Mouse (Mus musculus) intestine, embryonic 15.5 days (tissue): Measurements from ENCODE around the gene Gmpr. TPM values are rescaled to one million over a fixed set of nuclear protein-coding genes. Genes with fewer than 3 reads are reported as not detected.

ENCODE experiments used
- ATAC-seq: fragments of 200-750 bp; cut with Nextera tagmentation; 2 replicates; pipeline ENCODE4 v1.8.0; 2017; ENCODE audit warnings: moderate TSS enrichment, moderate library complexity
- H3K27ac ChIP-seq: fragments of 300-500 bp; sonication (generic); 2 replicates; pipeline ENCODE4 v1.5.1; 2015; ENCODE audit warnings: mild to moderate bottlenecking, inconsistent platforms
- H3K27me3 ChIP-seq: fragments of 300-500 bp; sonication (generic); replicated peaks from 2 replicates; pipeline ENCODE4 v1.6.1; 2015; ENCODE audit warnings: inconsistent platforms
- H3K36me3 ChIP-seq: fragments of 300-500 bp; sonication (generic); 2 replicates; pipeline ENCODE4 v1.6.1; 2015; ENCODE audit warnings: inconsistent platforms
- H3K4me1 ChIP-seq: fragments of 300-500 bp; sonication (generic); replicated peaks from 2 replicates; pipeline ENCODE4 v1.6.1; 2015; ENCODE audit warnings: inconsistent platforms
- H3K4me2 ChIP-seq: fragments of 300-500 bp; sonication (generic); replicated peaks from 2 replicates; pipeline ENCODE4 v1.6.1; 2015; ENCODE audit warnings: mild to moderate bottlenecking, inconsistent platforms
- H3K4me3 ChIP-seq: fragments of 300-500 bp; sonication (generic); replicated peaks from 2 replicates; pipeline ENCODE4 v1.5.1; 2015; ENCODE audit warnings: inconsistent platforms
- H3K9ac ChIP-seq: fragments of 300-500 bp; sonication (generic); 2 replicates; pipeline ENCODE4 v1.6.1; 2015; ENCODE audit warnings: inconsistent platforms
- H3K9me3 ChIP-seq: fragments of 300-500 bp; sonication (generic); 2 replicates; pipeline ENCODE4 v1.6.1; 2016; ENCODE audit warnings: inconsistent platforms
- WGBS: fragments of 180-500 bp; shearing (Covaris S2); methylation state at CpG from one replicate; pipeline ENCODE4 v1.1.7; 2015; 5-methylcytosine and 5-hydroxymethylcytosine counted together
- polyA plus RNA-seq: library from polyadenylated mRNA; unstranded; fragments of >200 nt; fragmentation: Nextera tagmentation; extraction: Ambion mirVana; gene quantifications from 2 replicates; pipeline ENCODE4 v1.2.1, GENCODE M21; 2015

Gmpr gene
- 26.9 and 28.7 TPM in 2 replicates for polyA plus RNA-seq

- Histone ChIP-seq H3K4me3 (peak within 1 kb of the TSS; percentile 61), H3K9ac (peak within 1 kb of the TSS; percentile 59), H3K9me3 (no peaks in the 10 kb centered on the region), H3K27ac (peak within 1 kb of the TSS; percentile 73), H3K27me3 (no peaks in the 10 kb centered on the region), H3K36me3 (no peaks in the 10 kb centered on the region), H3K4me1 (peaks cover 21% of the 10 kb centered on the region), H3K4me2 (peak within 1 kb of the TSS; percentile 97)
- WGBS = under 1% methylated on average over 63 of the region's 63 CpGs
- ATAC-seq = peak; percentile 90
Observed at GRCm38 (mm10) chr13:45507274-45508229, at the start of gene Gmpr. TSS of gene Gmpr (plus strand) at chr13:45507444.

GRCm38 (mm10) chr13:45457459-45457858, 49.8 kb upstream of the Gmpr start:
- no peak for ATAC-seq
- WGBS = 66% methylated on average over 7 of the region's 7 CpGs

GRCm38 (mm10) chr13:45460177-45460576, 47.1 kb upstream of the Gmpr start:
- Histone ChIP-seq H3K27me3 (no peaks in the 10 kb centered on the region), H3K9ac (no peak overlapping the region), H3K27ac (no peak overlapping the region), H3K36me3 (no peaks in the 10 kb centered on the region), H3K4me2 (no peak overlapping the region), H3K4me1 (peaks cover 8% of the 10 kb centered on the region), H3K9me3 (no peaks in the 10 kb centered on the region), H3K4me3 (no peak overlapping the region)
- WGBS = 90% methylated on average over 3 of the region's 3 CpGs
- ATAC-seq = no peak

More at GRCm38 (mm10) chr13:45457459-45457858, 49.8 kb upstream of the Gmpr start:
- Histone ChIP-seq H3K9me3 (no peaks in the 10 kb centered on the region), H3K9ac (no peak overlapping the region), H3K4me2 (no peak overlapping the region), H3K27me3 (no peaks in the 10 kb centered on the region), H3K4me3 (no peak overlapping the region), H3K27ac (no peak overlapping the region), H3K36me3 (no peaks in the 10 kb centered on the region), H3K4me1 (peaks cover 21% of the 10 kb centered on the region)

- H3K4me1 ChIP-seq = no peaks in the 10 kb centered on the region
- no peak overlapping the region for H3K27ac ChIP-seq
- WGBS = 78% methylated on average over 14 of the region's 14 CpGs
- no peaks in the 10 kb centered on the region for H3K9me3 ChIP-seq
- no peak for ATAC-seq
- no peak overlapping the region for H3K4me2 ChIP-seq
- no peaks in the 10 kb centered on the region for H3K27me3 ChIP-seq
- no peak overlapping the region for H3K9ac ChIP-seq
- no peaks in the 10 kb centered on the region for H3K36me3 ChIP-seq
- H3K4me3 ChIP-seq = no peak overlapping the region
Observed at GRCm38 (mm10) chr13:45461370-45461958, 45.8 kb upstream of the Gmpr start.

GRCm38 (mm10) chr13:45465616-45466015, 41.6 kb upstream of the Gmpr start:
- ATAC-seq = no peak
- H3K9me3 ChIP-seq = no peaks in the 10 kb centered on the region
- H3K4me3 ChIP-seq = no peak overlapping the region
- H3K4me1 ChIP-seq = peaks cover 9% of the 10 kb centered on the region
- H3K9ac ChIP-seq = no peak overlapping the region
- H3K27me3 ChIP-seq = no peaks in the 10 kb centered on the region
- 84% methylated on average over 10 of the region's 10 CpGs for WGBS
- no peak overlapping the region for H3K4me2 ChIP-seq
- no peaks in the 10 kb centered on the region for H3K36me3 ChIP-seq
- H3K27ac ChIP-seq = no peak overlapping the region

GRCm38 (mm10) chr13:45466031-45466519, 41.2 kb upstream of the Gmpr start:
- H3K36me3 ChIP-seq = no peaks in the 10 kb centered on the region
- H3K27ac ChIP-seq = no peak overlapping the region
- no peak overlapping the region for H3K9ac ChIP-seq
- no peaks in the 10 kb centered on the region for H3K9me3 ChIP-seq
- no peak overlapping the region for H3K4me3 ChIP-seq
- H3K4me2 ChIP-seq = no peak overlapping the region
- ATAC-seq = no peak
- H3K27me3 ChIP-seq = no peaks in the 10 kb centered on the region
- H3K4me1 ChIP-seq = peaks cover 9% of the 10 kb centered on the region
- WGBS = 61% methylated on average over 10 of the region's 10 CpGs

- no peaks in the 10 kb centered on the region for H3K27me3 ChIP-seq
- H3K36me3 ChIP-seq = no peaks in the 10 kb centered on the region
- no peak overlapping the region for H3K4me3 ChIP-seq
- 70% methylated on average over 5 of the region's 5 CpGs for WGBS
- no peak overlapping the region for H3K4me2 ChIP-seq
- H3K9me3 ChIP-seq = no peaks in the 10 kb centered on the region
- no peak overlapping the region for H3K27ac ChIP-seq
- no peak for ATAC-seq
- H3K9ac ChIP-seq = no peak overlapping the region
- peaks cover 9% of the 10 kb centered on the region for H3K4me1 ChIP-seq
Observed at GRCm38 (mm10) chr13:45468751-45469150, 38.5 kb upstream of the Gmpr start.

- Histone ChIP-seq H3K9ac (no peak overlapping the region), H3K27ac (no peak overlapping the region), H3K4me2 (no peak overlapping the region), H3K4me3 (no peak overlapping the region), H3K4me1 (peaks cover 9% of the 10 kb centered on the region), H3K36me3 (no peaks in the 10 kb centered on the region), H3K9me3 (no peaks in the 10 kb centered on the region), H3K27me3 (no peaks in the 10 kb centered on the region)
- ATAC-seq = peak; percentile 39; the same call in 1 of the 2 replicates
- WGBS = 32% methylated on average over 19 of the region's 19 CpGs
Observed at GRCm38 (mm10) chr13:45469481-45470301, 37.6 kb upstream of the Gmpr start.

GRCm38 (mm10) chr13:45473311-45473710, 33.9 kb upstream of the Gmpr start:
- Histone ChIP-seq H3K4me3 (no peak overlapping the region), H3K4me2 (no peak overlapping the region), H3K36me3 (no peaks in the 10 kb centered on the region), H3K9me3 (no peaks in the 10 kb centered on the region), H3K27ac (no peak overlapping the region), H3K27me3 (no peaks in the 10 kb centered on the region), H3K9ac (no peak overlapping the region), H3K4me1 (peaks cover 9% of the 10 kb centered on the region)
- 74% methylated on average over 10 of the region's 10 CpGs for WGBS
- ATAC-seq = no peak

- no peaks in the 10 kb centered on the region for H3K4me1 ChIP-seq
- no peak overlapping the region for H3K4me3 ChIP-seq
- ATAC-seq = no peak
- H3K27ac ChIP-seq = no peak overlapping the region
- H3K9me3 ChIP-seq = no peaks in the 10 kb centered on the region
- H3K36me3 ChIP-seq = no peaks in the 10 kb centered on the region
- 77% methylated on average over 8 of the region's 8 CpGs for WGBS
- H3K27me3 ChIP-seq = no peaks in the 10 kb centered on the region
- no peak overlapping the region for H3K4me2 ChIP-seq
- H3K9ac ChIP-seq = no peak overlapping the region
Observed at GRCm38 (mm10) chr13:45475297-45475696, 31.9 kb upstream of the Gmpr start.

- Histone ChIP-seq H3K4me3 (no peak overlapping the region), H3K4me2 (no peak overlapping the region), H3K4me1 (no peaks in the 10 kb centered on the region), H3K9me3 (no peaks in the 10 kb centered on the region), H3K27me3 (no peaks in the 10 kb centered on the region), H3K9ac (no peak overlapping the region), H3K36me3 (no peaks in the 10 kb centered on the region), H3K27ac (no peak overlapping the region)
- 27% methylated on average over 3 of the region's 3 CpGs for WGBS
- no peak for ATAC-seq
Observed at GRCm38 (mm10) chr13:45477183-45477582, 30.1 kb upstream of the Gmpr start.

- Histone ChIP-seq H3K4me1 (no peaks in the 10 kb centered on the region), H3K4me3 (no peak overlapping the region), H3K27ac (no peak overlapping the region), H3K27me3 (no peaks in the 10 kb centered on the region), H3K4me2 (no peak overlapping the region), H3K36me3 (no peaks in the 10 kb centered on the region), H3K9ac (no peak overlapping the region), H3K9me3 (no peaks in the 10 kb centered on the region)
- ATAC-seq = no peak
- whole genome bisulfite sequencing = 75% methylated on average over 6 of the region's 6 CpGs
Observed at GRCm38 (mm10) chr13:45479951-45480350, 27.3 kb upstream of the Gmpr start.
